Mouse (Mus musculus) natural killer cell, adult 2 months (primary cell): Measurements from ENCODE around the gene Olfr814.
"Not testable (repeated sequence)": the region's sequence is repeated elsewhere in the genome, so short reads cannot be mapped to it uniquely, and the experiment has no call there.

Source experiments
- DNase-seq, 2 experiments: peaks; one replicate each; pipeline ENCODE4 v3.0.0; 2022; ENCODE audit warnings: low spot score in 2 of 2

The Olfr814 gene

GRCm38 (mm10) chr10:129879751-129880150 is at the start of gene Olfr814:
Gene Olfr814 (minus strand): TSS chr10:129879851.
- DNase-seq = not testable (repeated sequence)

GRCm38 (mm10) chr10:129915497-129915896 is 35.8 kb upstream of the Olfr814 start, which contains the start of gene Olfr816:
Gene Olfr816 (minus strand): TSS chr10:129915597.
- DNase-seq = no peak

- not testable (repeated sequence) for DNase-seq
These were observed 26.1 kb upstream of the Olfr814 start, which contains the start of gene Olfr815 for GRCm38 (mm10) chr10:129905767-129906166. Gene Olfr815 (minus strand): TSS chr10:129905867.

GRCm38 (mm10) chr10:129885934-129886333 is 6.3 kb upstream of the Olfr814 start:
- DNase-seq = no peak

GRCm38 (mm10) chr10:129885496-129885895 is 5.8 kb upstream of the Olfr814 start:
- DNase-seq = not testable (repeated sequence)

GRCm38 (mm10) chr10:129855067-129855466 is 24.6 kb downstream of the Olfr814 start, which contains the start of gene Olfr813:
Gene Olfr813 (plus strand): TSS chr10:129855367.
- DNase-seq = no peak

GRCm38 (mm10) chr10:129847343-129847742 is 32.3 kb downstream of the Olfr814 start:
- DNase-seq = no peak

GRCm38 (mm10) chr10:129845994-129846393 is 33.7 kb downstream of the Olfr814 start, which contains the start of gene Olfr812:
Gene Olfr812 (minus strand): TSS chr10:129846094.
- no peak for DNase-seq
